ENCODE assay signal across 9 mouse cellular contexts in genomic region chr9:123481136-123481535, GRCm38 (mm10). TPM values are rescaled to one million over a fixed set of nuclear protein-coding genes. Genes with fewer than 3 reads are reported as not detected.
DNase-seq lines count a peak whose midpoint lies in the region; ATAC-seq lines count a peak whose summit lies in the region.
"Had no signal": no experiment of that assay in that cellular context is flagged by ENCODE, and none has a peak within 500 bp of the region (broad histone marks: within the 10 kb centered on the region; RNA-seq: fewer than 3 reads in every experiment).

No protein-coding gene starts in this region.

- no peaks in the 10 kb centered on the region for H3K9me3 ChIP-seq in lung, embryonic 16.5 days (ENCODE audit: control insufficient read depth, low read length)
- H3K9me3 ChIP-seq in erythroblast, embryonic 14.5 days (ENCODE audit: control insufficient read depth, low read length): no peaks in the 10 kb centered on the region
- no peaks in the 10 kb centered on the region for H3K9me3 ChIP-seq in limb, embryonic 12.5 days

- WGBS in lung, embryonic 16.5 days: 28% methylated on average over 7 of the region's 7 CpGs
- WGBS in limb, embryonic 12.5 days: 70% methylated on average over 7 of the region's 7 CpGs

- peak overlapping the region; percentile 95 for H3K4me2 ChIP-seq in lung, embryonic 16.5 days (ENCODE audit: low read depth, low read length)
- peak overlapping the region; percentile 83 for H3K4me2 ChIP-seq in limb, embryonic 12.5 days

- no peak overlapping the region for H3K27ac ChIP-seq in lung, embryonic 16.5 days (ENCODE audit: low read length)
- H3K27ac ChIP-seq in limb, embryonic 12.5 days: no peak overlapping the region

- H3K4me1 ChIP-seq in lung, embryonic 16.5 days (replicated peaks; ENCODE audit: control insufficient read depth, insufficient read depth, low read length): peaks cover 50% of the 10 kb centered on the region
- peaks cover 82% of the 10 kb centered on the region for H3K4me1 ChIP-seq in erythroblast, embryonic 14.5 days (ENCODE audit: control insufficient read depth)
- peaks cover 53% of the 10 kb centered on the region for H3K4me1 ChIP-seq in limb, embryonic 12.5 days (replicated peaks)

- ATAC-seq in lung, embryonic 16.5 days (ENCODE audit: low read depth): no peak
- ATAC-seq in limb, embryonic 12.5 days (ENCODE audit: insufficient number of reproducible peaks, insufficient read depth, low FRiP score, low TSS enrichment, low read depth): no peak

- H3K9ac ChIP-seq in lung, embryonic 16.5 days (ENCODE audit: low read length): peak overlapping the region; percentile 84
- H3K9ac ChIP-seq in limb, embryonic 12.5 days (replicated peaks): no peak overlapping the region

- no peaks in the 10 kb centered on the region for H3K27me3 ChIP-seq in lung, embryonic 16.5 days (ENCODE audit: control insufficient read depth, insufficient read depth, low read depth, low read length)
- no peaks in the 10 kb centered on the region for H3K27me3 ChIP-seq in erythroblast, embryonic 14.5 days (ENCODE audit: control insufficient read depth)
- no peaks in the 10 kb centered on the region for H3K27me3 ChIP-seq in limb, embryonic 12.5 days

- DNase-seq in lung, postnatal 36 days: no peak
- peak; percentile 16 to 23 for DNase-seq in spleen, postnatal 14 days (ENCODE audit: low spot score in 2 of 2)
- DNase-seq in adrenal gland, postnatal 36 days: no peak
- no peak for DNase-seq in embryo, embryonic 10 days (ENCODE audit: low spot score)
- DNase-seq in right cerebral cortex, adult 2 months (ENCODE audit: low spot score in 2 of 2): no peak
- DNase-seq: right cerebral cortex, postnatal 14 days had no signal

- H3K4me3 ChIP-seq in lung, embryonic 16.5 days (ENCODE audit: low read length): peak overlapping the region; percentile 62
- peak overlapping the region; percentile 85 for H3K4me3 ChIP-seq in erythroblast, embryonic 14.5 days (replicated peaks)
- peak overlapping the region; percentile 69 for H3K4me3 ChIP-seq in limb, embryonic 12.5 days (replicated peaks)

- H3K36me3 ChIP-seq in lung, embryonic 16.5 days (ENCODE audit: control insufficient read depth, insufficient read depth, low read length): no peaks in the 10 kb centered on the region
- H3K36me3 ChIP-seq in erythroblast, embryonic 14.5 days (ENCODE audit: control insufficient read depth): peaks cover 69% of the 10 kb centered on the region
- H3K36me3 ChIP-seq in limb, embryonic 12.5 days: peaks cover 48% of the 10 kb centered on the region

RNA-seq across cellular contexts. Expression of gene Limd1, which starts 2.6 kb away (rescaled TPM):
- 57.3 and 61.5 TPM in 2 replicates for polyA plus RNA-seq in lung, embryonic 16.5 days (2015; fragmentation: Nextera tagmentation; extraction: Ambion mirVana)
- 1.1 TPM in 2 replicates for polyA plus RNA-seq in erythroblast, embryonic 14.5 days (2012)
- polyA plus RNA-seq in limb, embryonic 12.5 days (2016; fragmentation: Nextera tagmentation; extraction: Ambion mirVana): 53.3 and 53.6 TPM in 2 replicates
- total RNA-seq in adrenal gland, postnatal 36 days (2021): 10 to 100 TPM; 27.4 to 31.1 TPM

RNA-seq across cellular contexts. Expression of gene Sacm1l, which starts 48.4 kb away (rescaled TPM):
- polyA plus RNA-seq in lung, embryonic 16.5 days (2015; fragmentation: Nextera tagmentation; extraction: Ambion mirVana): 57.9 and 58.1 TPM in 2 replicates
- 0.07 and 0.08 TPM in 2 replicates for polyA plus RNA-seq in erythroblast, embryonic 14.5 days (2012)
- 50.1 and 52.0 TPM in 2 replicates for polyA plus RNA-seq in limb, embryonic 12.5 days (2016; fragmentation: Nextera tagmentation; extraction: Ambion mirVana)
- 100 to 1,000 TPM in 1 of 2 experiments, 10 to 100 TPM in 1; 95.7 to 158 TPM for total RNA-seq in adrenal gland, postnatal 36 days (2021)

Comparison
In these comparisons a context has a peak if more than half of its experiments do, and no peak if none do; other contexts are left out.
1. DNase-seq: peak in spleen, postnatal 14 days (2 of 2); none in lung, postnatal 36 days (single experiment), adrenal gland, postnatal 36 days (0 of 2), embryo, embryonic 10 days (single experiment) and right cerebral cortex, adult 2 months (0 of 2).
2. RNA of gene Limd1, which starts 2.6 kb away (polyA plus RNA-seq): 57.3 to 61.5 TPM in lung, embryonic 16.5 days and 53.3 to 53.6 TPM in limb, embryonic 12.5 days; 1.1 TPM in erythroblast, embryonic 14.5 days; every median in the first group is over 10 times any median in the second.
3. RNA of gene Sacm1l, which starts 48.4 kb away (polyA plus RNA-seq): 57.9 to 58.1 TPM in lung, embryonic 16.5 days and 50.1 to 52.0 TPM in limb, embryonic 12.5 days; 0.07 to 0.08 TPM in erythroblast, embryonic 14.5 days; every median in the first group is over 10 times any median in the second.
4. Peak in every context shown above with its lines, with median percentiles within 50 percentile points of each other: H3K4me3 ChIP-seq.